Mouse (Mus musculus) heart, adult 2 months (tissue): ENCODE measurements around the gene Pip5k1c.

Experiments used
- CTCF ChIP-seq: fragments of 200-600 bp; IDR thresholded peaks from 2 replicates; pipeline ENCODE4 v1.8.1; 2022; ENCODE audit warnings: antibody characterized with exemption, mild to moderate bottlenecking, moderate library complexity
- POLR2A ChIP-seq: fragments of 200-500 bp; IDR thresholded peaks from 2 replicates; pipeline ENCODE4 v1.6.1; 2011; ENCODE audit warnings: mild to moderate bottlenecking, low read depth, low read length, control low read depth; ENCODE audit not compliant: insufficient read depth

- peak; percentile 3; the same call in 1 of the 2 replicates for TF ChIP-seq CTCF
- TF ChIP-seq POLR2A, result no peak
Observed at GRCm38 (mm10) chr10:81335393-81336340, 42.9 kb downstream of the Pip5k1c start.
